Mouse (Mus musculus): ENCODE measurements around the gene Kif18a.

Kif18a gene

DNA sequence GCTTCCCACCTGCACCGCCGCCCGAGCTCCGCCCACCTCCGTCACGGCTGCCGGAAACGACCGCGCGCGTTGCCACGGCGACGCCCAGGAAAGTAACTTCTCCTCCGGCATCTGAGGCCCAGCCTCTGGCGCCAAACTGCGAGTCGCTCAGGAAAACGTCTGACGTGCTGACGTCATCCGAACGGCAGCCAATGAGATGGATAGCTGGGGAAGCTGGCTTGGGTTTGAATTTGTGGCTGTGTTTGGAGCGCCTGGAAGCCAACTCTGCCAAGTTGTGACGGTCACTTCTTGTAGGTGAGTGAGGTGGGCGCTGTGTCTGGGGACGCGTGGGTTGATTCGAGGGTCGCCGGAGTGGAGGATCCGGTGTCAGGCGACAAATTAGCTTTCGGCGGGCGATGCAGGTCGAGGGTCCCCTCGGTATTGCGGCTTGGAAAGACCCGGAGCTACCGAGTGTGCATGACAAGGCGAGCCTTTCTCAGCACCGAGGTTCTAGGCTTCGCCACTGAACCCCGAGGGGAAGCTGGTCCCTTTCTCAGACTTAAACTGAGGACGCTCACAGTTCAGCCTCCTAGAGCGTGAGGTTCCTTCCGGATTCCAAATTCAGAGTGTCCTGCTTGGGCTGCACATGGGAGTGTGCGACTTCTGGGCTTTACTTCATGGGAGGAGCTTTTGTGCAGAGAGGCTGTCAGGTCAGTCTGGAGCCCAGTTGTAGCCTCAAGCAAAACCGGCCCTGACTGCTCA is at the start of gene Kif18a, which contains the start of gene Mettl15:
Gene Kif18a, plus strand, starts transcription at position 139 of the 741 bp plus-strand sequence.
Gene Mettl15, minus strand, starts transcription at position 149 of the 741 bp plus-strand sequence.
- peak; percentile 96 for DNase-seq (ENCODE audit: low spot score)

DNA sequence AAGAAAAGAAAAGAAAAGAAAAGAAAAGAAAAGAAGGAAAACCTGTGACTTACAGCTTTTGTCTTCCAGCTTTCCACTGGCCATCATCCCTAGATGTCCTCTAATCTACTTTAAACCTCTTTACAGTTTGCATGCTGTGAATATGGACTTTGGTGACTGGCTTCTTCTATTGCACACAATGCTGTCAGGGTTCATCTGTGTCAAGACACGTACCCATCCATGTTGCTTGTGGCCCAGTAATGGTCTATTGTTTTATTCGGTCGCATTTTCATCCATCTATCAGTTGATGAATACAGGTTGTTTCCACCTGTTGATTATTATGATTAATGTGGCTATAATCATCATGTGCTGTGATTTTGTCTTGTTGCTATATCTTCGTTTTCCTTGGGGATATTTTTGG is 46.7 kb upstream of the Kif18a start:
- no peak for DNase-seq (ENCODE audit: low spot score)

DNA sequence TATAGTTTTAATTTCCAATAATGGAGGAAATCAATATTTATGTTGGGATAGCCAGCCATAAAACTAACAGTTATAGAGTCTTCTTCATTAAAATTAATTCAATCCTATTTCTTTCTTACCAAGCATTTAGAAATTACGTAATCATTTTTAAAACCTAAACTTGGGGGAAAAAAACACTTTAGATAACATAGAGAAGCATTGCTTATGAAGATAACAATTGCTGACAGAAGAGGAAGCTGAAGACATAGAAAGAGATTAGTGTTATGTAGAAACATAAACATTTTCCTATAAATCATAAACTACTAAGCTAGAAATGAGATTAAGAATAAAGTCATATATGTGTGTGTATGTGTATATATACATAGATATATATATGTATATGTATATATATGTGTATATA is 44.8 kb upstream of the Kif18a start:
- DNase-seq (ENCODE audit: low spot score), result no peak

DNA sequence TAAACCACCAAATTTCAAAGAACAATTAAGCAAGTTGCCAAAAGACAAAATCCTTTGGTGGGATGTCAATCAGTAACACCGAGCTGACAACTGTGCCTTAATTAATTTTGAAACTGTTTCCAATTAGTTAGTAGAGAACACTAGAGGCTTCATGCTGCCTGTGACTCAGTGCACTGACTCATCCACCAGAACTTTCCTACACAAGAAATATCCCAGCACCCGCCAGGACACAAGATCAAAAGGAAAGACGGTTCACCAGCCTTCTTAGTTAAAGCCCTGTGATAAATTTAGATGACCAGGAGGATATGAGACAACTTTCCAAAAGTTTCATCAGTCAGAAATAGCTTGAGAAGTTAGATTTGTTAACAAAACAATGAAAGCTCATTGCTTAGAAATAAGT is 38.6 kb upstream of the Kif18a start:
- DNase-seq (ENCODE audit: low spot score), result no peak

DNA sequence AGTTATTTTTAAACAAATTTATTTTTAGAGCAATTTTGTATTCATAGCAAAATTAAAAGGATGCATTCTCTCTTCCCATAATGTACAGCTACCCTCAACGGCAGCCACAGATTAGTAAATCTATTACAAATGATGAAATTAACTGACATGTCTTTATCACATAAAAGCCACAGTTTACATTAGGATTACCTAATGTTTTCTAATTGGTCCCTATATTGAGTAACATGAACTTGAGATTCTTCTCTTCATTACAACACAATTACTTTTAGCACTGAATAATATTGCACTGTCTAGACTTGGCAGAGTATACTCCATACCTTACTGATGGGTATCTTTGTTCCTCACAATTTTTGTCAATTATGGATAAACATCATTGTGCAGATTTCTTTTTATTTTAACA is 17.8 kb upstream of the Kif18a start:
- DNase-seq (ENCODE audit: low spot score), result no peak

DNA sequence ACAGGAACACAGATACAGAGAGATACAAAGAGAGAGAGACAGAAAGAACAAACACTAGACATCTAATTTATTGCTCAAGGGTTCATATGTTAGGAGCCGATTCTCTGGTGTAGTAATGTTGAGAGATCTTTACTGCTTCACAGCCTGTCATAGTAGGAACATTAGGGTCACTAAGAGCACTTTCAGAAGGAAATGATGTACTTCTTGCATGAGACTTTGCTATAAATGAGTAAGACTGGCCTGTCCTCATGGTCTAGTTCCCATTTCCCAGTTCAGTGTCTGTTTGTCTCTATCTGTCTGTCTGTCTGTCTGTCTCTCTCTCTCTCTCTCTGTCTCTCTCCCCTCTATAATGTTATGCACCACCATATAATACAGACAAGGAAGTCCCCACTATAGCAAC is 7.4 kb upstream of the Kif18a start:
- DNase-seq (ENCODE audit: low spot score), result no peak

DNA sequence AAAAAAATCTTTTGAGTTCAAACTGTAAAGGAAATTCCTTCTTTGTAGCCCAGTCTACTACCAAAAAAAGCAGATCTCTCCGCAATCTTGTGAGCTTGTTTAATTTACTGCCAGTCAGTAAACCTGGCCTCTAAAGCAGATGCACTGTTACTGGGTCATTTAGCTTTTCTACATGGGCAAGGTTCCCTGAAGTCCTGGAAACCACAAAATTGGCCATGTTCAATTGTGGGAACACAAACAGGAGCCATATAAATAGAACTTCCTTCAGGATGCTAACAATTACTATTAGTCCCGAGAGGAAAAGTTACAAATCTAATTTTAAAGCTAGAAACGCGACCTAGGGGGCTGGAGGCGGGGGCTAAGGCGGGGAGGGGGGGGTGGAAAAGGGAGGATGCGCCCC is 2.9 kb upstream of the Kif18a start:
- no peak for DNase-seq (ENCODE audit: low spot score)

DNA sequence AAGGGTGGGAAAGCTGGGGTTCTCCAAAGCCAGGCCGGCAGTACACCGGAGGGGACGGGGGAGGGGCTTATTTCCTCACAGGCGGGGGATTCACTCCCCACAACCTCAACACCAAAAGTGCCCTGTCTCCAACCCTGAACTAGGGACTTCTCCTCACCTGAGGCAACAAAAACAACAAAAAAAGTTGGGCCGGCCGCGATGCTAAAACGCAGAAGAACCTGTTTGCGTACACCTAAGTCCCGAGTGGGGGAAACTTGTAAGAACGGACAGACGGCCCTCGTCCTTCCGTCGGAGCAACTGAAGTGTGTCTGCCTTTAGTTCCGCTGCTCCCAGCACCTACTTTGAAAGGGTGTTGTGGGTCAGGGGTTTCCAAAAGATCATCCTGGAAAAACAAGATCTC is 2.5 kb upstream of the Kif18a start:
- DNase-seq (ENCODE audit: low spot score), result peak; percentile 59

DNA sequence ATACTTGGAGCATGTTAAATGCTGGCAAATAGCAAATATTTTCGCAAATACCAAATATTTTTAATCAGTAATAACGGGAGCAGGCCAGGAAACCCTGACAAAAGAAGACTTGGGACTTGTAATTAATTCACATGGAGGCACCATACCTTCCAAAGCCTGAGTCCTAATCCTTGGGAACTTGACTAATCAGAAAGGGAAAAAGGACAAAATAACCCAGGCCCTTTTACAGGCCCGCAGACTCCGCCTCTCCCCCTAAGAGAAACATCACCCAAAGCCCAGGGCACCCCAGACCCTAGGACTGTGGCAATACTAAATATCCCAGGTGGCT is 302 bp upstream of the Kif18a start:
- no peak for DNase-seq (ENCODE audit: low spot score)

DNA sequence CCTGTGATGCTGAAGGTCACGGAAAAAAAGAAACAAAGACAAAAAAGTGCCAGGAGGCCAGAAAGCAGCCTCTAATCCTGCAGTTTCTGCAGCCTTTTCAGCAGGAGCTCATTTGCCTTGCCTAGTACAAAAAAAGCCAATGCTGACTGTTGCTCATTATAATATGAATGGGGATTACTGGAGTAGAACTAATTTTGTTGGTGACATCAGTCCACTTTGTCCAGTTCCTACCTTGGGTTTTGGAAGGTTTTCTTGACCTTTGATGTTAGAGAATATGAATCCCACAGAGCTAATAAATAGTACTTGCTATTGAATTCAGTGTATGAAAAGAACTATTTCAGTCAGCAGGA is 778 bp downstream of the Kif18a start:
- DNase-seq (ENCODE audit: low spot score), result no peak

DNA sequence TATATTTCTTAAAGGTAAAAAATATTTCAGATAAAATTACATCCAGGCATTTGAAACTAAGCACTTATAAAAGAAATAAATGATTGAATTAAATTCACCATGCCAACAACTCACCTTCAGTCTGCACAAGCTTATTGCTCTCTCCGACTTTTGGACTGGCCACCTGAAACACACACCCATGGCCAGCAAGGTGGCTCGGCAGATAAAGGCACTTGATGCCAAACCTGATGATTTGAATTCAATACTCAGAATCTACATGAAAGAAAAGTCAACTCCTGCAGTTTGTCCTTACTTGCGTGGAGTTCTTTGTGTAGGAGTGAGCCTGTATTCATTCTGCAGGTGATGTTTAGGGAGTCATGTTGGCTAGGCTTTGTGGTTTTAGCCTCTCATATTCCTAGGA is 3.6 kb downstream of the Kif18a start:
- DNase-seq (ENCODE audit: low spot score), result no peak

DNA sequence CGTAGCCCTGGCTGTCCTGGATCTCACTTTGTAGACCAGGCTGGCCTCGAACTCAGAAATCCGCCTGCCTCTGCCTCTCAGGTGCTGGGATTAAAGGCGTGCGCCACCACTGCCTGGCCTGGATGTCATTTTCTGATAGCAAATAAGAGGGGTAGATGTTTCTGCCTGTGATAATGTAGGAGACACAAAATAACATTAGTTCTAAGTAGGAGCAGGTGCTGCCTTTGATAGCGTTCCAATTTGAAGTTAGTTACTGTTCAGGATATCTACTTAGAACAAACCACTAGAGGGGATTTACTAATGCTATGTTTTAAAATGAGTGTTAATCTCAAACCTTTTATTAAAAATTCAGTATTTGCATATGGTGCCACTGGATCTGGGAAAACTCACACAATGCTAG is 8.8 kb downstream of the Kif18a start:
- DNase-seq (ENCODE audit: low spot score), result no peak

DNA sequence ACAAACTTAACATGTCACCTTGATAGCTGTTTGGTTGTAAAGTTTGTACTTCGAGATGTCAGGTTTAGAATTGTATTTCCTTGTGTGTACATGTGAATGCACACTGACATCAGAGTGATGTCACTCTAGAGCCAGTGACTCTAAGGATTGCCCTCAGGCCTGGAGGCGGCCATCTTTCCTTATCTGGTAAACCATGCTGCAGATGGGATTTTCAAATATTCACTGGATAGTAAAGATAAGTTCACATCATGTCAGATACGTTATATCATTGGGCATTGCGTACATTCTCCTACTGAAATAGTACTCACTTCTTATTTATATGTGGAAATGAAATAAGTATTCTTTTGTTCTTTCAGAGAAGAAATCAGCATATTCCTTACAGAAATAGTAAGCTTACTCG is 15.7 kb downstream of the Kif18a start:
- DNase-seq (ENCODE audit: low spot score), result no peak

DNA sequence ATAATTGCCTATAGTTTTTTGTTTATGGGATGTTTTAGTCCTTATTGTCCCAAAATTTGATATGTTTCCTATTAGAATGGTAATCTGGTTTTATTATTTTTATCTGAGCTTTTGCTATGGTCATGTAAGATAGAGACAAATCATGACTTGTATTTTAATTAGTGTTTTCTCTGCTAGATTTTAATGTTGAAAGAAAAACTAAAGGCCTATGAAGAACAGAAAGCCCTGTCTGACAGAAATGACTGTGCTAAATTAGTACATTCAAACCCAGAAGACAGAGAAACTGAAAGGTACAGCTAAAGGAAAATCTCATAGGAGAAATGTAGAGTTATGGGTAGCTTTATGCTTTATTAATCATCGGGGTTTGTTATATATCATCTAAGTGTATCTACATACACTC is 17.6 kb downstream of the Kif18a start:
- no peak for DNase-seq (ENCODE audit: low spot score)

DNA sequence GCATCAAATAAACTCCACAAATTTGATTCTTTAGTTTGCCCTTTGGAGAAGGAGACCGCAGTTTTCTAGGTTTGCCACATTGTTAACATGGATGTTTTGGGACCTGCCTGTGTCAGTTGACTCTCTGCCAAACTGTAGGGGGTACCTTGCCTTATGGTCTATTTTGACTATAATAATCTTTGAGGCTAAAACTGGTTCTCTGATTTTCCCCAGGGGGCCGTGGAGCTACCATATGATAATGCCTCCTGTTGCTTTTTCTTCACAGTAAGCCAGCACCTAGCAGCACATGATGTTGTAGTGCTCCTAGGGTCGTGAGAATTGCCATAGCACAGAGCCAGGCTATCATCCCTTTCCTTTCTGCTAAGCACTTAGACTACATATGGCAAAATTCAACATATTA is 21.7 kb downstream of the Kif18a start:
- no peak for DNase-seq (ENCODE audit: low spot score)

DNA sequence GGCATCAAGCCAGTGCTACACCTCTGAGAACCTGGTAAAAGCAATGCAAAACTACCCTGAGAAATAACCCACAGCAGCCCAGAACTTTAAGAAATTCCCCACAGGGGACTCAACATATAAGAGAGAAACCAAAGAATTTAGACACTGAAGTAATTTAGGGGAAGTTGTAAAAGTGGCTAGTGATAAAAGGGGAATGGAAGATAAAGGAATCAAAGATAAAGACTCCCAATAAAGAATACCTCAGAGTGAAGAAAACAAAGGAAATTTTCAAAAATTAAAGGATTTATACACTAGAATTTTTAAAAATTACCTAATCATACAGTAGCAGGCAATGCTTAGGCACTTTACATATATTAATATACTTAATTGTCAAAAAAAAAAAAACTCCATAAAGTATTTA is 23.1 kb downstream of the Kif18a start:
- no peak for DNase-seq (ENCODE audit: low spot score)

DNA sequence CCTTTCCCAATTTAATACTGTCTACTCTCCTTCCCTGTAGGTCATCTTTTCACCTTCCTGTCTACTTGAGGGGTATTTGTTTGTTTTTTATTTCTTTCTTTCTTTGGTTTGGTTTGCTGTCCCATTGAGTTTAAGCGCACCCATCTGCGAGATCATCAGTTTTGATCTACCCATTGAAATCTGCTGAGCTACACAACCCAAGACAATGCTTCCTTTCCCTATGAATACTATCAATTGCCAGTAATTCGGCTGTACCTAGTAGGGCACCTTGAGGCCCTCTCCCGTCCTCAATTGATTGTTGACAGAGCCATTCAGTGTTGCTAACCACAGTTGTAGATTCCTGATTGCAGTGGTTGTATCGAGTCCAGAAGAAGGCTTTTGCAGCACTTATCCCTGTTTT is 30.8 kb downstream of the Kif18a start:
- DNase-seq (ENCODE audit: low spot score), result no peak

DNA sequence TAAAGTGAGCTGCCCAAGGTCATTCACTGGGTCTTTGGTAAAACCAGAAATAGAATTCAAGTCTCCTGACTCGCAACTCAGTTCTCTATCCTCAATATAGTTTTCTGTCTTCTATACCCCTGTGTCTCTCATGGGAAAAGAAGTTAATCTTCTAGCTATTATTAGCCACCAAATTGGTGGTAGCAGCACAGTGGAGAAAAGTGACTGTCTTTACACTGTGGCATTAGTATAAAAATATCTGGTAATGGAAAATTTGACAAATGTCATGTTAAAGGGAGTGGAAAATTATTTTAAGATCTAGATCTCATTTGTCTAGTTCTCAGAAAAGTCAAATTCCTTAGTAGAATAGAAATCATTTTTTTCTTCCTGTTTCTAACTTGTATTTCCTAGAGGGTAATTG is 51.3 kb downstream of the Kif18a start:
- DNase-seq (ENCODE audit: low spot score), result no peak

DNA sequence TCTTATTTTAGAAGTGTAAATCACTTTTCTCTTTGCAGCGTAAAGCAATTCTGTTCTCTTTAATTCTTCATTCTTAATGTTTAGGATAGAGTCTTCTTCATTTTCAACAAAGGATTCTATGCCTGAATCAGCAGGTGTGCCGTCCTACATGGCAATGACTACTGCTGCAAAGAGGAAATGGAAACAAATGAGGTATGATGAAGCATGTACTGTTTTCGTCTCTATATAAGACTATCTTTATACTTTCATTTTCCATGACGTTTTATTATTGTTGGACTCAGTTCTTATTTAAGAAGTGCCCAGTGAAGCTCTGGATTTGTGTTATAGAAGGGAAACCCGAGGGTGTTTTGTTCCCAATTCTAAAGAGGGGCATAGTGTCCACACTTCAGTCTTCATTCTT is 53.7 kb downstream of the Kif18a start:
- no peak for DNase-seq (ENCODE audit: low spot score)

DNA sequence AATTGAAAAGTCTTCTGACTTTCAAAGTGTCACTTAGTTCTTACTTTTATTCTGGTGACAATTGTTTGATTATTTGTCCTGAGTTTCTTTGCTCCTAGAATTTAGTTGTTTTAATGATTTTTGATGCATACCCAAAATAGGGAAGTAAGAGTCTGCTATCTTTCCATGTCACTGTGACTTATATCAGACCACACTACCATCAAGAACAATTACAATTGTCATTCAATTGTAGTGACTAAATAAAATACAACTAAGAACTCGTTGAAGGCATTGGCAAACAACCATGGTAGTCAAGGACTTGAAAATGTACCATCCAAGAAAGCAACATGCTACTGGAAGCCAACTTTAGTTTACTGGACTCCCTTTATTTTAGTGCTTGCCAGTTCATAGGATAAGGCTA is 55.2 kb downstream of the Kif18a start:
- DNase-seq (ENCODE audit: low spot score), result no peak

DNA sequence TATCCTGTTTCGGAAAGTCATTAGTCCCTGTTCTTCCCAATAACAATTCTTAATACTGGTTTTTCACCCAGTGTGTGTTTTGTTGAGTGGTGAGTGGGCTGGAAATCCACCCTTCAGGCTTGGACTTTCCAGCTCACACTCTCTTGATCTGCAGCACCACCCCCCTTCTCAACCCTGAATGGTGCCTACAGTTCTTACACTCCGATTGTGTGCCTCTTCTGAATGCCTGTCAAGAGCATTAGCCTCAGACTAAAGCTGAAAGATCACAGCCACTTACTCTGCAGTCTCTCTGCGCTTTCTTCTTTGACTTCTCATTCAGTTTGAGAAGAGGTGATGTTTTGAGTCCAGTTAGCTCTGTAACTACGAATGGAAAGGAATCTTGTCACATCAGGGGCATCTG is 64.8 kb downstream of the Kif18a start:
- no peak for DNase-seq (ENCODE audit: low spot score)

DNA sequence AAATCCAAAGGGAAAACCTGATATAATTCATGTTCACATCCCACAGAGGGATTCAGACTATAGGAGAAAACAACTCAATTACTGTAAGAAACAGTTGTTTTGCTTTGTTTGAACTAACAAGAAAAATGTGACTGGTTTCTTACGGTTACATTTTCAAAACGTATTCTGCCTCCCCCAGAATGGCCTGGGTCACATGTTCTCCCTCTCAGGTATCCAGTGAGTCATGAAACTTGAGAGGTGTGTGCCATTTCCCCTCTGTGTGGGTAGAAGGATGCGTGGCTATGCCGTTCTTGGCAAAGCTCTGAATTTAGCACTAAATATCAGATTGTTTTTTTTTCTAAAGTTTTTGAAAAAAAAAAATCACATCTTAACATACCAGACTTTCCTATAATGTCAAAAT is 68.2 kb downstream of the Kif18a start:
- DNase-seq (ENCODE audit: low spot score), result no peak

DNA sequence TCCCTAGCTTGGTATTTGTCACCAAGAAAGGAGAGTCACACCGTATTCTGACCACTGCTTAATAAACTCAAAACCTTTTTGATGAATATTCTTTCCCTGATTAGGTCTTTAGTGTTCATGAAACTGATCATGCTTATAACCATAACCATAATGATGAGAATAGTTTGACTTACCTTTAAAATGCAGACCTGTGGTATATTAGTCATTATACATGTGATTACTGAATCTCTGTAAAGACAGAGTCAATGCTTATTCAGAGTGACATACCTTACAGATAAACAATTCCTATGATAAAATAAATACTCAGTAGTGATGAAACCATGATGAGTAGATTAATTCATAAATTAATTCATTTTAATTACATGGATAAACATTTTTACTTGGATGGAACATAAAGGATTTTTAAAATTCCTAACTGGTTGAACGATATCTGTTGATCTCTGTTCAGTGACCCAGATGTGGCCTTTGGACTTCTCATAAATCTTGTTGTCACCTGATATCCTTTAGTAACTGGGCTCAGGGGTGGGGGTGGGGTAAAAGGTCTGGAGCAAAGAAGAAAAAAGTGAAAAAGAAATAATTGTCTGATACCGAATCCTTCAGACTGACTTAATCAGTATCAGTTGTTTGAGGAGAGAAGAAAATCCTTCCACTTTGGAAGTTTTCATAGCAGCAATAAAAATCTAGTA is 78.1 kb downstream of the Kif18a start:
- DNase-seq (ENCODE audit: low spot score), result no peak

DNA sequence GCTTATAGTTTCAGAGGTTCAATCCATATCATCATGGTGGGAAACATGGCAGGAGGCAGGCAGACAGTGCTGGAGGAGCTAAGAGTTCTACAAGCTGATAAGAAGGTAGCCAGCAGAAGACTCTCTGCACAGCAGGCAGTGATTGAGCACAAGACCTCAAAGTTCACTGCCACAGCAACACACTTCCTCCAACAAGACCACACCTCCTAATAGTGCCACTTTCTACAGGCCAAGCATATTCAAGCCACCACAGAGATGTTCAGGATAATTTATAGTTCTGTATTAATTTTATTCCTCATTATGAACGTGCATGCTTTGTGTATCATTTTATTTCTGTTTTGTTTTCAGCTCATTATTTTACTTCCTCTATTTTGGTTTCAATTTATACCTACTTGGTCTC is 85.4 kb downstream of the Kif18a start:
- DNase-seq (ENCODE audit: low spot score), result no peak
